Mouse (Mus musculus) liver, adult 2 months (tissue): ENCODE data around the gene Pdzk1.

Experiments used
- CTCF ChIP-seq: fragments of 200-500 bp; IDR thresholded peaks from 2 replicates; pipeline ENCODE4 v1.5.1; 2011; ENCODE audit warnings: low read depth, low read length, control low read depth
- POLR2A ChIP-seq: fragments of 200-500 bp; IDR thresholded peaks from 2 replicates; pipeline ENCODE4 v1.6.1; 2011; ENCODE audit warnings: low read length, control low read depth; ENCODE audit not compliant: insufficient read depth; ENCODE audit errors: extremely low read depth

GRCm38 (mm10) chr3:96800254-96800653, 28.8 kb upstream of the Pdzk1 start:
- TF ChIP-seq CTCF = no peak
- no peak for TF ChIP-seq POLR2A
